Mouse (Mus musculus) erythroblast, embryonic 14.5 days (primary cell): ENCODE data around the gene 4930523C07Rik. TPM values are rescaled to one million over a fixed set of nuclear protein-coding genes. Genes with fewer than 3 reads are reported as not detected.

Source experiments
- H3K27me3 ChIP-seq: 2 replicates; pipeline ENCODE4 v1.6.1; 2012; ENCODE audit warnings: inconsistent platforms; ENCODE audit not compliant: control insufficient read depth
- H3K36me3 ChIP-seq: 2 replicates; pipeline ENCODE4 v1.6.1; 2012; ENCODE audit warnings: mild to moderate bottlenecking, inconsistent platforms; ENCODE audit not compliant: control insufficient read depth
- H3K4me1 ChIP-seq: 2 replicates; pipeline ENCODE4 v1.6.1; 2012; ENCODE audit warnings: inconsistent platforms; ENCODE audit not compliant: control insufficient read depth
- H3K4me3 ChIP-seq: replicated peaks from 2 replicates; pipeline ENCODE3; 2012; ENCODE audit warnings: moderate library complexity, mild to moderate bottlenecking, inconsistent platforms
- H3K9me3 ChIP-seq: 2 replicates; pipeline ENCODE4 v1.6.1; 2012; ENCODE audit warnings: low read length, inconsistent platforms, mixed read lengths; ENCODE audit not compliant: control insufficient read depth
- GATA1 ChIP-seq: IDR thresholded peaks from 2 replicates; pipeline ENCODE4 v1.6.1; 2012; ENCODE audit warnings: low read length, inconsistent platforms, mixed read lengths
- TAL1 ChIP-seq: IDR thresholded peaks from 3 replicates; pipeline ENCODE4 v1.6.1; 2012; ENCODE audit warnings: low read length, inconsistent platforms, mixed read lengths
- polyA plus RNA-seq: library from polyadenylated mRNA; stranded (reverse); fragments of >175 nt; gene quantifications from 2 replicates; pipeline ENCODE4 v1.2.3, GENCODE M21; 2012

The 4930523C07Rik gene
- polyA plus RNA-seq, 1 experiment, result 4.4 TPM

- TF ChIP-seq TAL1 (no peak), GATA1 (no peak)
- Histone ChIP-seq H3K4me1 (peaks cover 5% of the 10 kb centered on the region), H3K27me3 (no peaks in the 10 kb centered on the region)
Measured at GRCm38 (mm10) chr1:160080800-160081436, 36.7 kb downstream of the 4930523C07Rik start.

GRCm38 (mm10) chr1:160082647-160083046, 38.5 kb downstream of the 4930523C07Rik start:
- TF ChIP-seq TAL1 (no peak), GATA1 (no peak)
- Histone ChIP-seq H3K9me3 (no peaks in the 10 kb centered on the region), H3K27me3 (no peaks in the 10 kb centered on the region), H3K4me1 (peaks cover 5% of the 10 kb centered on the region), H3K4me3 (no peak overlapping the region), H3K36me3 (peaks cover 17% of the 10 kb centered on the region)

More at GRCm38 (mm10) chr1:160080800-160081436, 36.7 kb downstream of the 4930523C07Rik start:
- peaks cover 35% of the 10 kb centered on the region for H3K36me3 ChIP-seq
- H3K9me3 ChIP-seq, result no peaks in the 10 kb centered on the region
- H3K4me3 ChIP-seq, result no peak overlapping the region

GRCm38 (mm10) chr1:160084239-160084638, 40.1 kb downstream of the 4930523C07Rik start:
- no peaks in the 10 kb centered on the region for H3K9me3 ChIP-seq

GRCm38 (mm10) chr1:160086651-160087050, 42.5 kb downstream of the 4930523C07Rik start:
- Histone ChIP-seq H3K9me3 (no peaks in the 10 kb centered on the region), H3K27me3 (no peaks in the 10 kb centered on the region), H3K36me3 (no peaks in the 10 kb centered on the region), H3K4me1 (no peaks in the 10 kb centered on the region), H3K4me3 (no peak overlapping the region)
- no peak for TF ChIP-seq GATA1
- no peak for TF ChIP-seq TAL1

More at GRCm38 (mm10) chr1:160084239-160084638, 40.1 kb downstream of the 4930523C07Rik start:
- TF ChIP-seq GATA1 (no peak), TAL1 (no peak)
- H3K27me3 ChIP-seq, result no peaks in the 10 kb centered on the region
- peaks cover 3% of the 10 kb centered on the region for H3K4me1 ChIP-seq
- no peak overlapping the region for H3K4me3 ChIP-seq
- H3K36me3 ChIP-seq, result peaks cover 3% of the 10 kb centered on the region

- no peaks in the 10 kb centered on the region for H3K36me3 ChIP-seq
- H3K4me3 ChIP-seq, result no peak overlapping the region
- no peaks in the 10 kb centered on the region for H3K9me3 ChIP-seq
- no peaks in the 10 kb centered on the region for H3K4me1 ChIP-seq
- H3K27me3 ChIP-seq, result no peaks in the 10 kb centered on the region
- TF ChIP-seq TAL1, result no peak
- TF ChIP-seq GATA1, result no peak
Measured at GRCm38 (mm10) chr1:160099659-160100302, 55.6 kb downstream of the 4930523C07Rik start.

- no peak overlapping the region for H3K4me3 ChIP-seq
- H3K36me3 ChIP-seq, result no peaks in the 10 kb centered on the region
- H3K27me3 ChIP-seq, result no peaks in the 10 kb centered on the region
- TF ChIP-seq TAL1 (no peak), GATA1 (no peak)
- no peaks in the 10 kb centered on the region for H3K4me1 ChIP-seq
- H3K9me3 ChIP-seq, result no peaks in the 10 kb centered on the region
Measured at GRCm38 (mm10) chr1:160100996-160101395, 56.8 kb downstream of the 4930523C07Rik start.

GRCm38 (mm10) chr1:160105426-160105825, 61.2 kb downstream of the 4930523C07Rik start:
- TF ChIP-seq TAL1 (no peak), GATA1 (no peak)
- no peak overlapping the region for H3K4me3 ChIP-seq
- no peaks in the 10 kb centered on the region for H3K27me3 ChIP-seq
- no peaks in the 10 kb centered on the region for H3K9me3 ChIP-seq
- H3K36me3 ChIP-seq, result no peaks in the 10 kb centered on the region
- no peaks in the 10 kb centered on the region for H3K4me1 ChIP-seq

GRCm38 (mm10) chr1:160108604-160109003, 64.4 kb downstream of the 4930523C07Rik start:
- TF ChIP-seq TAL1 (no peak), GATA1 (no peak)
- no peak overlapping the region for H3K4me3 ChIP-seq
- H3K9me3 ChIP-seq, result no peaks in the 10 kb centered on the region
- no peaks in the 10 kb centered on the region for H3K27me3 ChIP-seq
- H3K4me1 ChIP-seq, result no peaks in the 10 kb centered on the region
- H3K36me3 ChIP-seq, result no peaks in the 10 kb centered on the region

GRCm38 (mm10) chr1:160123957-160124356, 79.8 kb downstream of the 4930523C07Rik start:
- Histone ChIP-seq H3K4me1 (no peaks in the 10 kb centered on the region), H3K36me3 (no peaks in the 10 kb centered on the region), H3K4me3 (no peak overlapping the region), H3K9me3 (no peaks in the 10 kb centered on the region), H3K27me3 (no peaks in the 10 kb centered on the region)
- no peak for TF ChIP-seq GATA1
- TF ChIP-seq TAL1, result no peak

Other genes with a start within 250 kb of the 4930523C07Rik start
- not detected in 2 replicates for gene Tnn, start 109.2 kb downstream of the 4930523C07Rik start, polyA plus RNA-seq
- 0.42 and 0.47 TPM in 2 replicates for gene Mrps14, start 150.8 kb downstream of the 4930523C07Rik start, polyA plus RNA-seq
- gene Cacybp, start 168.5 kb downstream of the 4930523C07Rik start, polyA plus RNA-seq, result 6.6 and 6.7 TPM in 2 replicates